Mouse (Mus musculus) hindbrain, embryonic 13.5 days (tissue): Measurements from ENCODE around the gene Arvcf. TPM values are rescaled to one million over a fixed set of nuclear protein-coding genes. Genes with fewer than 3 reads are reported as not detected.

ENCODE experiments used
- ATAC-seq: fragments of 200-750 bp; cut with Nextera tagmentation; 2 replicates; pipeline ENCODE4 v1.8.0; 2017; ENCODE audit warnings: moderate TSS enrichment; ENCODE audit not compliant: low FRiP score
- H3K27ac ChIP-seq: fragments of 300-500 bp; sonication (generic); 2 replicates; pipeline ENCODE4 v1.5.1; 2015; ENCODE audit warnings: inconsistent platforms, mild to moderate bottlenecking, moderate library complexity
- H3K27me3 ChIP-seq: fragments of 300-500 bp; sonication (generic); 2 replicates; pipeline ENCODE4 v1.6.1; 2015; ENCODE audit warnings: mild to moderate bottlenecking, inconsistent platforms
- H3K36me3 ChIP-seq: fragments of 300-500 bp; sonication (generic); 2 replicates; pipeline ENCODE4 v1.6.1; 2015; ENCODE audit warnings: mild to moderate bottlenecking, inconsistent platforms
- H3K4me1 ChIP-seq: fragments of 300-500 bp; sonication (generic); replicated peaks from 2 replicates; pipeline ENCODE4 v1.6.1; 2015; ENCODE audit warnings: inconsistent platforms
- H3K4me2 ChIP-seq: fragments of 300-500 bp; sonication (generic); 2 replicates; pipeline ENCODE4 v1.6.1; 2015; ENCODE audit warnings: inconsistent platforms, mild to moderate bottlenecking, moderate library complexity
- H3K4me3 ChIP-seq: fragments of 300-500 bp; sonication (generic); 2 replicates; pipeline ENCODE4 v1.5.1; 2015; ENCODE audit warnings: mild to moderate bottlenecking, inconsistent platforms
- H3K9ac ChIP-seq: fragments of 300-500 bp; sonication (generic); 2 replicates; pipeline ENCODE4 v1.6.1; 2015; ENCODE audit warnings: mild to moderate bottlenecking, inconsistent platforms
- H3K9me3 ChIP-seq: fragments of 300-500 bp; sonication (generic); 2 replicates; pipeline ENCODE4 v1.6.1; 2016; ENCODE audit warnings: inconsistent platforms
- WGBS: fragments of 180-500 bp; shearing (Covaris S2); methylation state at CpG from one replicate; pipeline ENCODE4 v1.1.7; 2015; 5-methylcytosine and 5-hydroxymethylcytosine counted together
- polyA plus RNA-seq: library from polyadenylated mRNA; unstranded; fragments of >200 nt; fragmentation: Nextera tagmentation; extraction: Ambion mirVana; gene quantifications from 2 replicates; pipeline ENCODE4 v1.2.1, GENCODE M21; 2015

Arvcf gene
- polyA plus RNA-seq, 1 experiment from 2014 or later: 81.1 TPM

DNA sequence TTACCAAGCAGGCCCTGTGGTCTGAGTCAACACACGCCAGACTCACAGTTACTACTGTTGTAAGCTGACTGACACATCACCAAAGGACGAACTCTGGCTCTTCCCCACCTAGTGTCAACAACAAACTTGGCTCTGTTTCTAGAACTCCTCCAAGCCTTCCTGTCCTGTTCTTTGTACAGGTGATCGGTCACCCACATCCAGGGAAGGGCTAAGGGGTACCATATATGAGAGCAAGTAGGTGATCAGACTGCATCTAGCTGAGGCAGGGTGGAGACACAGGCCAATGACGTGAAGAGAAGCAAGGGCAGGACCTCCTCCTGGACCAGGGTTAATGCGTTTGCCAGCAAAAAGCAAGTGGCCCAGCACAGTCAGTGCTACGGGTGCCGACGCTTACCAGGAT, 6.4 kb upstream of the Arvcf start:
- Histone ChIP-seq H3K9ac (no peak overlapping the region), H3K4me1 (peaks cover 47% of the 10 kb centered on the region), H3K9me3 (no peaks in the 10 kb centered on the region), H3K4me2 (no peak overlapping the region), H3K27me3 (peaks cover 3% of the 10 kb centered on the region; the same call in 1 of the 2 replicates), H3K36me3 (peaks cover 17% of the 10 kb centered on the region), H3K4me3 (no peak overlapping the region), H3K27ac (no peak overlapping the region)
- ATAC-seq: no peak
- 89% methylated on average over 8 of the region's 8 CpGs for WGBS

DNA sequence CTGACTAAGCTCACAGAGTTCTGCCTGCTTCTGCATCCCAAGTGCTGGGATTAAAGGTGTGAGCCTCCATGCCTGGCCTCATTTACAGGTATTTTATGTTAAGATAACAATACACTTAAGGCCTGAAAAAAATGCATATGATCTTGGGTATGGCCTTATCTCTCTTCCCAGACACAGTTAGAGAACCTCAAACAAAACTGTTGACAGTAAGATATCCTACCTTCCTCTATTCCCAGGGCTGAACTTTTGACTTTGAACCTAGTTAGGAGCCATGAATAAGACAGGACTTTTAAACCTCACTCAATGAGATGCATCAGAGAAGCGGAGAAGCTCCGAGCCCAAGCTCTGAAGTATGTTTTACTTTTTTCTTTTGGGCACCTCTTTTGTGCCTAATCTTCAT, 5.9 kb upstream of the Arvcf start:
- peaks cover 50% of the 10 kb centered on the region for H3K4me1 ChIP-seq
- peaks cover 13% of the 10 kb centered on the region for H3K36me3 ChIP-seq
- no peak overlapping the region for H3K4me3 ChIP-seq
- no peaks in the 10 kb centered on the region for H3K9me3 ChIP-seq
- peak overlapping the region; percentile 81; the same call in 1 of the 2 replicates for H3K9ac ChIP-seq
- H3K4me2 ChIP-seq: no peak overlapping the region
- no peak for ATAC-seq
- H3K27me3 ChIP-seq: peaks cover 7% of the 10 kb centered on the region; the same call in 1 of the 2 replicates
- 86% methylated on average over 2 of the region's 2 CpGs for WGBS
- no peak overlapping the region for H3K27ac ChIP-seq

DNA sequence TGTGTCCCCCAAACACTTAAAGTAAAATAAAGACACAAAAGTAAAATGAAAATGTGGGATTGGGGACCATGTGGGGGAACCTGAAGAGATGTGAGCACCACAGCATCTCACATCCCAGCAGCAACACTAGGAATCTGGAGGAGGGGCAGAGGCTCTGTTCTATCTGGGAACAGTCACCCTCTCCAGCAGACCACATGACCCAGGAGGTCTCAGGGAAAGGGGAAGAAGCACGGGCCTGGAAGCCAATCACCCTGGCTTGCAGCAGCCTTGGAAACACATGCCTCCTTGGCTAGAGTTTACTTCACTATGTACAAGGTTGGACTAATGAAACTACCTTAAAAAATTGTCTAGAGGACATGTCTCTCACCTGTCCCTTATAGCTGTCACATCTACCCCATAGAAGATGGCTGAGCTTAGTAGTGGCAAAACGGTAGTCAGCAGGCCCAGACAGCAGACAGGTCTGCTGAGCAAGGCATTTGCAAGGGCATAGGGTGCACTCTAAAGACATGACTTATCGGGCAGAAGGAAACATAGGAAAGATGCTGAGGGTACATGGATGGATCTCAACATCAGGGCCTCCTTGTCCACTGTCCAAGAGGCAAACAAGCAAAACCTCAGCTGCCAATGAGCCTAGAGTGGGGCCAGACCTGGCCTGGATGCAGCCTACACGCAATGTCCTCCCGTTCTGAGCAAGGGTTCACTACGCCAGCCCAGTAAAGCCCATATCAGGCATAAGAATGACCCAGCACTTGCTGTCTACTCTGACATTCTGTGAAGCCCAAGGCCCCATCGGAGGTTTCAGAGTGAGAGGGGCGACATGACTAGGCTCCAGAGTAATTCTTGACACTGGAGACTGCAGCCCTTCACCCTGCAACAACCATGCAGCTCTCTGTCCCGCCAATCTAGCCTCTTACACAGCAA, 5.1 kb upstream of the Arvcf start:
- Histone ChIP-seq H3K4me3 (peak overlapping the region; percentile 65), H3K9me3 (no peaks in the 10 kb centered on the region), H3K4me1 (peaks cover 58% of the 10 kb centered on the region), H3K9ac (peak overlapping the region; percentile 81), H3K36me3 (peaks cover 7% of the 10 kb centered on the region; the same call in 1 of the 2 replicates), H3K27me3 (peaks cover 7% of the 10 kb centered on the region; the same call in 1 of the 2 replicates), H3K4me2 (peak overlapping the region; percentile 80), H3K27ac (peak overlapping the region; percentile 70)
- no peak for ATAC-seq
- 40% methylated on average over 9 of the region's 9 CpGs for WGBS

DNA sequence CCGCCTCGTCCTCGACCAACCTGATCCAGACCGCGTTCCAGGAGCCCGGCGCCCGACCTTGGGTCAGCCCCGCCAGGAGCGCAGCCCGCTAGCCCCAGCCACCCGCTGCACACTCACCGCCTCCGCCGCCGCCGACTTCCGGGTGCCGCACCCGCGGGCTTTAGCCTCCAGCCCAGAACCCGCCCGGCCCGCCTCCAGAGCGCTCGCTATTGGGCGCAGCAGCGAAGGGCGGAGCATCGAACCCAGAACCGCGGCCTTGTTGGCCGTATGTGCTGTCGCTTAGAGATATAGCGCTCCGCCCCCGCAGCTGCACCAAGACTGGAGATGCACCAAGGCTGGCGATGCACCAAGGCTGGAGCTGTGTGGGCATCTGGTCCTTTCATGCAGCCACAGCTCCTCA, 4.2 kb upstream of the Arvcf start:
- peak; percentile 91 for ATAC-seq
- Histone ChIP-seq H3K9me3 (no peaks in the 10 kb centered on the region), H3K27me3 (peaks cover 7% of the 10 kb centered on the region; the same call in 1 of the 2 replicates), H3K4me1 (peaks cover 60% of the 10 kb centered on the region), H3K27ac (peak overlapping the region; percentile 88), H3K36me3 (no peaks in the 10 kb centered on the region), H3K4me2 (peak overlapping the region; percentile 80), H3K4me3 (peak overlapping the region; percentile 65), H3K9ac (peak overlapping the region; percentile 81)
- under 1% methylated on average over 38 of the region's 38 CpGs for WGBS

DNA sequence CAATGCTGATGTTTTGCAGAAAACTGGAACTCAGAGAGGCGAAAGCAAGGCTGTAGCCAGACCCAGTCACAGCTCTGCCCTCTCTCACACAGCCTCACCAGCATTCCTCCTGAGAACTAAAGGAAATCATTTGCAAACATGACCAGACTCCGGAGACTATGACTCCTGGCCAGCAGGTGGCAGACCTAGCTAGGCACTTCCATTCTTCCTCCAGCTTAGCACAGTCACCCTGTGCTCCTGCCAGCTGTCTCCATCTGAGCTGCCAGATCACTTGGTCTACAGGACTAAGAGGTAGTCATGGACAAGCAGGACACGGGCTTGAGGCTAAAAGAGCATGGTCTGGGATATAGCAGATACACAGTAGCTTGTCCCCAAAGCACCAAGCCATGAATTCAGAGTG, 2.7 kb upstream of the Arvcf start:
- 0 out of 2 replicates have a peak, but pooled peaks have one; percentile 6 for ATAC-seq
- Histone ChIP-seq H3K4me2 (no peak overlapping the region), H3K4me1 (peaks cover 64% of the 10 kb centered on the region), H3K27me3 (peaks cover 7% of the 10 kb centered on the region; the same call in 1 of the 2 replicates), H3K9ac (no peak overlapping the region), H3K9me3 (no peaks in the 10 kb centered on the region), H3K27ac (peak overlapping the region; percentile 30; the same call in 1 of the 2 replicates), H3K36me3 (no peaks in the 10 kb centered on the region), H3K4me3 (no peak overlapping the region)
- 5% methylated on average over 3 of the region's 3 CpGs for WGBS

DNA sequence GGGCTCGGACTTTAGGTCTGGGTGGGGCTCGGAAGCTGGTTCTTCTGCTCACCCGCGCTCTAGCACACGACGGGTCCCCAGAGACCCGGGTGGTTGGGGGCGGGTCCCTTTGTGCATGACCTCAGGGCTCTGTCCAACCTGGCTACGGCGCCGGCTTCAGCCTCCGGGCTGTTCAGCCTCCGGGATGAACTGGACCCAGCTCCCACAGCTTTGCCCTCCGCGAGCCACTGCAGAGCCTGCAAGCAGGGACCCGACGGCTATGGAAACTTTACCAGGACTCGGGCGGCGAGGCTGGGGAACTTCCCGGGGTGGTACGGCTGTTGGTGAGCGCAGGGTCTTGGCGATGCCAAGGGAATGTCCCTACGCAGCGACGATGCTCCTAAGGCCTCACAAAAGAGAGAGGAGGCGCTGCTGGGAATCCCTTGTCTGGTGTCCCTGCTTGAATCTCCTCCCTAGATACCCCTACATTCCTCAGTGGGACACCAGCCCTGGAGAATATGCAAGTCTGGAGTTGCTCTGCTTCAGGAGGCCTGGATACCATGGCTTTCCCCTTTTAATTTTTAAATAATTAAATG, 706 bp downstream of the Arvcf start:
- Histone ChIP-seq H3K27me3 (peaks cover 7% of the 10 kb centered on the region; the same call in 1 of the 2 replicates), H3K4me1 (peaks cover 72% of the 10 kb centered on the region), H3K4me2 (peak overlapping the region; percentile 78), H3K9me3 (no peaks in the 10 kb centered on the region), H3K27ac (peak overlapping the region; percentile 79), H3K4me3 (peak overlapping the region; percentile 89), H3K9ac (peak overlapping the region; percentile 95), H3K36me3 (peaks cover 12% of the 10 kb centered on the region)
- WGBS: 0% methylated on average over 28 of the region's 28 CpGs
- ATAC-seq: peak; percentile 4

DNA sequence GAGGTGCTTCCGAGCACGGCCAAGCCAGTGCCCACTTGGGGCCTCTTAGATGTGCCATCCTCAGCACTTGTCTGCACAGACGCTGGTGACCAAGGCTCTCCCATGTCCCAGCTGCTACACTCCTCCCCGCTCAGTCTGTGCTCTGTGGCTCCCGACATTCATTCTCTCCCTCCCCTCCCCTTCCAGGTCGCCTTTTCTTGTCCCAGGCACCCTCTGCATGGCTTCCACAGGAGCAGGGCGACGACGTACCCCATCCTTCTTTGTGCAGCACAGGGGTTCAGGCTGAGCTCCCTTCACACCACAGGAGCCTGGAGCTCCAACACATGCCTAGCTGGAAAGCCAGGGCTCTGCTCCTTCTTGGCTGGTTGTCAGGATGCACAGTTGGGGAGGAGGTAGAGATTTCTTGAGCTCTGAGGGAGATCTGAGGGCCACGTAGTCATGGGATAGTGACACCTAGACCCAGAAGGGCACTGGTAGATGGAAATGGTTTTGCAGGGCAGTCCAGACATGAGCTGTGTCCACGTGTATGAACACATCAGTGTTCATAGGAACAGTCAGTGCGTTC, 1.9 kb downstream of the Arvcf start:
- no peaks in the 10 kb centered on the region for H3K9me3 ChIP-seq
- no peak overlapping the region for H3K27ac ChIP-seq
- WGBS: 73% methylated on average over 12 of the region's 12 CpGs
- peaks cover 21% of the 10 kb centered on the region for H3K36me3 ChIP-seq
- H3K4me2 ChIP-seq: peak overlapping the region; percentile 78
- ATAC-seq: no peak
- H3K27me3 ChIP-seq: peaks cover 7% of the 10 kb centered on the region; the same call in 1 of the 2 replicates
- peak overlapping the region; percentile 95 for H3K9ac ChIP-seq
- peak overlapping the region; percentile 89 for H3K4me3 ChIP-seq
- H3K4me1 ChIP-seq: peaks cover 64% of the 10 kb centered on the region

DNA sequence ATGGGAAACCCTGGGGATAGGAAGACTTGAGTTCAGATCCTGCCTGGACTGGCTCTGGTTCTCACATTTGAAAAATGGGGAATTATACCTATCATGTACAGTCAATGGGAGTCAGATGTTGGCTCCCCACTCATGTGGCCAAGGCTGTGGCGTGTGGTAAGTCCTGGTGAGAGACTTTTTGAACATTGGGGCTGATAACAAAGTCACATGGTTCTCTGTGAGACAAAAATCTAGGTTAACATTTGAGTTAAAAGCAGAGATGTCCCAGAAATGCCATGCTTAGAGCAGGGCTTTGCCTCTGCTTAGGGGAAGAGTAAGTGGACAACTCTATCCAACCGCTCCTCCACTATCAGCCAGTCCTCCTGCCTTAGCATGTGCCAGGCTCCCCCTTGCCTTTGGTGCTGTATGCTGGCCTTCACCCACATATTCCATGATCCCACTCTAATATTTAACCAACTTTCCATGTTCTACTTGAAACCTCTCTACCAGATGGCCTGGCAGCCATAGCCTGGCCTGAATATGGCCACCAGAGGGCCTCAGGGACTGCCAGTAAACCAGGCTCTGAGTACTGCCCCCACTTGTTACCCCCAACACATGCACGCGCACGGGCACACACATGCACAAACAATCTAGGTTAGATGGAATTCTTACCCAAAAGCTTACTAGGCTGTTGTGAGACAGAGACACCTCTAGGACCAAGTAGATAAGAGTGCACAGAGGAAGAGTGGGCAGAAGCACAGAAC, 3.5 kb downstream of the Arvcf start:
- Histone ChIP-seq H3K27me3 (peaks cover 6% of the 10 kb centered on the region; the same call in 1 of the 2 replicates), H3K36me3 (peaks cover 24% of the 10 kb centered on the region), H3K4me3 (no peak overlapping the region), H3K9ac (0 out of 2 replicates have a peak overlapping the region, but pooled peaks have one; percentile 10), H3K4me2 (no peak overlapping the region), H3K27ac (no peak overlapping the region), H3K9me3 (no peaks in the 10 kb centered on the region), H3K4me1 (peaks cover 58% of the 10 kb centered on the region)
- ATAC-seq: no peak
- 57% methylated on average over 5 of the region's 5 CpGs for WGBS

DNA sequence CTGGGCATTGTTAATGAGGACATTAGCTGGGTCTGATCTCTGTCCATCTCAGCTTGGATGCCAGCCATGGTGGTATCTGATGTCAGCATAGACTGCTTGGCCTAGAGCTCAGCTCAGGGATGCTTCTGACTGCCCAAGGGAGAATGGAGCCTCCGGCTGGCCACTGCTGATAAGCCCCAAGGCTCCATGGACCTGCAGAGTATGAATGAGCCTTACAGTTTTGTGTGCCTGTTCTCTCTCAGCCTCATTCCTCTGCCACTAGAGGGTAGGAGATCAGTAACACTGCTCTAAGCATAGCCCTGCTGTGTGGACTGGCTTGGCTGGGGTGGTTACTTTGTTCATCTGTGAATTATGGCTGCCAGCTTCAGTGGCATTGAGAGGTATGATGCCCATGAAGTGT, 5.1 kb downstream of the Arvcf start:
- Histone ChIP-seq H3K27me3 (no peaks in the 10 kb centered on the region), H3K4me1 (peaks cover 46% of the 10 kb centered on the region), H3K9me3 (no peaks in the 10 kb centered on the region), H3K27ac (no peak overlapping the region), H3K9ac (no peak overlapping the region), H3K36me3 (peaks cover 25% of the 10 kb centered on the region), H3K4me3 (no peak overlapping the region), H3K4me2 (no peak overlapping the region)
- no peak for ATAC-seq
- 81% methylated on average over 1 of the region's 1 CpGs for WGBS

DNA sequence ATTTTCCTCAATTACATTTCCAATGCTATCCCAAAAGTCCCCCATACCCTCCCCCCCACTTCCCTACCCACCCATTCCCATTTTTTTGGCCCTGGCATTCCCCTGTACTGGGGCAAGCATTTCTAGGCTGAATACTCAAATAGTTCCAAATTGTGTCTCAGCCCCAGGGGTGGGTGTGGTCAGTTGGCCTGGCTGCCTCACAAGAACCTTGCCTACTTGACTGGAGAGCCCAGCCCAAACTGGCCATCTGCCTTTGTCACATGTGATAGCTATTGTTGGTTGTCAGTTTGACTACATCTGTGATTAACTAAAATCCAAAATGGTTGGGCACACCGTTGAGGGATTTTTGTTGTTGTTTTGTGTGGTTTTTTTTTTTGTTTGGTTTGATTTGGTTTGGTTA, 9.0 kb downstream of the Arvcf start:
- ATAC-seq: no peak
- H3K9me3 ChIP-seq: no peaks in the 10 kb centered on the region
- WGBS: 90% methylated on average over 1 of the region's 1 CpGs
- no peak overlapping the region for H3K4me3 ChIP-seq
- no peaks in the 10 kb centered on the region for H3K27me3 ChIP-seq
- no peak overlapping the region for H3K9ac ChIP-seq
- no peak overlapping the region for H3K4me2 ChIP-seq
- peaks cover 25% of the 10 kb centered on the region for H3K36me3 ChIP-seq
- H3K4me1 ChIP-seq: peaks cover 20% of the 10 kb centered on the region; the same call in 1 of the 2 replicates
- H3K27ac ChIP-seq: no peak overlapping the region

DNA sequence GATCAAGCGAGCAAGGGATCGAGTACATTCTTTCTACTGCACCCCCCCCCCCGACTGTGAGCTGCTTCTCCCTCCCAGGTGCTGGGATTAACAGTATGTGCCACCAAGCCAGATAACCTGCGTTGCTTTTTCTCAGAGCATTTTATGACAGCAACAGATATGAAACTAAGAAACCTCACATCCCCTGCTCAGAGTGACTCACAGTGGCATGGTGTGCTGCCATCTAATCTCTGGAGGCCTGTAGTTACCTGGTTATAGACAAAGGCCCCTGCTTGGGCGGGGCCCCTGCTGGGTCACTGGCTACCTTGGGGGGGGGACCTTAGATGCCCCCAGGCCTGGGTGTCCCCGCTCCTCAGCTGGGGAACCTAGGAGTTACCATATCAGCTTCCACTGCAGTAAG, 10.0 kb downstream of the Arvcf start:
- Histone ChIP-seq H3K36me3 (peaks cover 27% of the 10 kb centered on the region), H3K9me3 (no peaks in the 10 kb centered on the region), H3K27ac (no peak overlapping the region), H3K4me1 (peaks cover 14% of the 10 kb centered on the region; the same call in 1 of the 2 replicates), H3K27me3 (no peaks in the 10 kb centered on the region), H3K4me3 (no peak overlapping the region), H3K9ac (no peak overlapping the region), H3K4me2 (no peak overlapping the region)
- ATAC-seq: no peak
- WGBS: 89% methylated on average over 6 of the region's 6 CpGs
